Mouse (Mus musculus) bone marrow, adult 2 months (tissue): ENCODE measurements around the gene Gsta4.

Source experiments
- CTCF ChIP-seq: fragments of 200-500 bp; IDR thresholded peaks from 2 replicates; pipeline ENCODE4 v1.5.1; 2011; ENCODE audit warnings: low read length, control low read depth; ENCODE audit not compliant: control insufficient read depth, insufficient read depth
- POLR2A ChIP-seq: fragments of 200-500 bp; IDR thresholded peaks from 2 replicates; pipeline ENCODE4 v1.6.1; 2011; ENCODE audit warnings: low read depth, mild to moderate bottlenecking, control low read depth, low read length, borderline replicate concordance; ENCODE audit not compliant: control insufficient read depth

DNA sequence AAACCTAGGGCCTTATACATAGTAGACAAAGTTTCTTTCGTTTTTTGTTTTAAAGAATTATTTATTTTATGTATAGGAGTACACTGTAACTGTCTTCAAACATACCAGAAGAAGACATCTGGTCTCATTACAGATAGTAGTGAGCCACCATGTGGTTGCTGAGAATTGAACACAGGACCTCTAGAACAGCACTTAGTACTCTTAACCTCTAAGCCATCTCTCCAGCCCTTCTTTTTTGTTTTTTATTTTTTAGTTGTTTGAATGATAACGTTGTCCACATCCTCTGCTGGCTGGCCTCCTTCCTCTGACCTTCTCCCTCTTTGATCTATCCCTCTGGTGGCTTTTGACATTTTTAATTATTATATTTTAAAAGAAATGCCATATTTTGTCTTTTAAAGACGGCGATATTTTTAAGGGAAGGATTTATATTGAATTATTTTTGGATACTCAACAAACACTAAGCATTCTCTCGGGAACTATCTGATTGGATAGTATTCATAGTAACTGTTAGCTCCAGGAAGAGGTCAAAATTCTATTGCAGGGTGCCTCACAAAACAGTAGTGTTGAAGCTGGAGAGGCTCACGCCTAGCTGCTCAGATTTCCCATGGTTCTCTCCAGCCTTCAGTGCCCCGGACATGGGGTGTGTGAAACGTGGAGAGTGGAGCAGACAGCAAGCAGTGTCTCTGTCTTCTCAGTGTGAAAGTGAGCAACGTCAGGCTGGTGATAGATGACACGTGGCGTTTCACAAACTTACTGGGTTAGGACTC is 28.2 kb upstream of the Gsta4 start:
- TF ChIP-seq CTCF (no peak), POLR2A (no peak)
